Mouse (Mus musculus) heart, embryonic 13.5 days (tissue): ENCODE results near the gene Gprc5c. TPM values are rescaled to one million over a fixed set of nuclear protein-coding genes. Genes with fewer than 3 reads are reported as not detected.

Experiments used
- ATAC-seq: fragments of 200-750 bp; cut with Nextera tagmentation; 2 replicates; pipeline ENCODE4 v1.8.0; 2017; ENCODE audit warnings: moderate TSS enrichment; ENCODE audit not compliant: insufficient number of reproducible peaks, low FRiP score, low TSS enrichment; ENCODE audit errors: extremely low read depth
- H3K27ac ChIP-seq: fragments of 300-500 bp; sonication (generic); replicated peaks from 2 replicates; pipeline ENCODE4 v1.5.1; 2015; ENCODE audit warnings: moderate library complexity, mild to moderate bottlenecking, inconsistent platforms
- H3K27me3 ChIP-seq: fragments of 300-500 bp; sonication (generic); replicated peaks from 2 replicates; pipeline ENCODE4 v1.6.1; 2015; ENCODE audit warnings: mild to moderate bottlenecking, inconsistent platforms
- H3K36me3 ChIP-seq: fragments of 300-500 bp; sonication (generic); 2 replicates; pipeline ENCODE4 v1.6.1; 2015; ENCODE audit warnings: mild to moderate bottlenecking, inconsistent platforms
- H3K4me1 ChIP-seq: fragments of 300-500 bp; sonication (generic); 2 replicates; pipeline ENCODE4 v1.6.1; 2015; ENCODE audit warnings: inconsistent platforms
- H3K4me2 ChIP-seq: fragments of 300-500 bp; sonication (generic); 2 replicates; pipeline ENCODE4 v1.6.1; 2015; ENCODE audit warnings: inconsistent platforms, mild to moderate bottlenecking, moderate library complexity
- H3K4me3 ChIP-seq: fragments of 300-500 bp; sonication (generic); 2 replicates; pipeline ENCODE4 v1.5.1; 2015; ENCODE audit warnings: moderate library complexity, mild to moderate bottlenecking, inconsistent platforms
- H3K9ac ChIP-seq: fragments of 300-500 bp; sonication (generic); 2 replicates; pipeline ENCODE4 v1.6.1; 2015; ENCODE audit warnings: inconsistent platforms, mild to moderate bottlenecking, moderate library complexity
- H3K9me3 ChIP-seq: fragments of 300-500 bp; sonication (generic); 2 replicates; pipeline ENCODE4 v1.6.1; 2016; ENCODE audit warnings: inconsistent platforms
- WGBS: fragments of 180-500 bp; shearing (Covaris S2); methylation state at CpG from one replicate; pipeline ENCODE4 v1.1.7; 2015; ENCODE audit warnings: mixed read lengths; 5-methylcytosine and 5-hydroxymethylcytosine counted together
- polyA plus RNA-seq: library from polyadenylated mRNA; unstranded; fragments of >200 nt; fragmentation: Nextera tagmentation; extraction: Ambion mirVana; gene quantifications from 2 replicates; pipeline ENCODE4 v1.2.1, GENCODE M21; 2015

The Gprc5c gene
- polyA plus RNA-seq, 1 experiment from 2014 or later, result 20.6 TPM

- peak; percentile 53; the same call in 1 of the 2 replicates for ATAC-seq
- H3K36me3 ChIP-seq, result no peaks in the 10 kb centered on the region
- 7% methylated on average over 8 of the region's 8 CpGs for WGBS
- H3K4me1 ChIP-seq, result peaks cover 20% of the 10 kb centered on the region
- peak overlapping the region; percentile 88 for H3K27ac ChIP-seq
- H3K9ac ChIP-seq, result peak overlapping the region; percentile 35
- H3K27me3 ChIP-seq, result peaks cover 4% of the 10 kb centered on the region
- H3K9me3 ChIP-seq, result peaks cover 5% of the 10 kb centered on the region; the same call in 1 of the 2 replicates
- no peak overlapping the region for H3K4me3 ChIP-seq
- peak overlapping the region; percentile 44 for H3K4me2 ChIP-seq
Observed at GRCm38 (mm10) chr11:114843818-114844463, 7.0 kb upstream of the Gprc5c start.

GRCm38 (mm10) chr11:114844464-114845220 is 6.3 kb upstream of the Gprc5c start:
- H3K9ac ChIP-seq, result peak overlapping the region; percentile 21; the same call in 1 of the 2 replicates
- no peak overlapping the region for H3K4me3 ChIP-seq
- H3K9me3 ChIP-seq, result peaks cover 5% of the 10 kb centered on the region; the same call in 1 of the 2 replicates
- 73% methylated on average over 7 of the region's 7 CpGs for WGBS
- peaks cover 10% of the 10 kb centered on the region for H3K27me3 ChIP-seq
- ATAC-seq, result no peak
- H3K4me2 ChIP-seq, result peak overlapping the region; percentile 44; the same call in 1 of the 2 replicates
- H3K4me1 ChIP-seq, result peaks cover 22% of the 10 kb centered on the region
- no peaks in the 10 kb centered on the region for H3K36me3 ChIP-seq
- peak overlapping the region; percentile 88 for H3K27ac ChIP-seq

- no peak for ATAC-seq
- no peaks in the 10 kb centered on the region for H3K36me3 ChIP-seq
- WGBS, result 64% methylated on average over 4 of the region's 4 CpGs
- H3K4me3 ChIP-seq, result no peak overlapping the region
- H3K4me1 ChIP-seq, result peaks cover 33% of the 10 kb centered on the region
- no peak overlapping the region for H3K4me2 ChIP-seq
- peaks cover 3% of the 10 kb centered on the region; the same call in 1 of the 2 replicates for H3K9me3 ChIP-seq
- H3K27ac ChIP-seq, result no peak overlapping the region
- H3K9ac ChIP-seq, result no peak overlapping the region
- peaks cover 14% of the 10 kb centered on the region for H3K27me3 ChIP-seq
Observed at GRCm38 (mm10) chr11:114846336-114846735, 4.6 kb upstream of the Gprc5c start.

GRCm38 (mm10) chr11:114847008-114847407 is 3.9 kb upstream of the Gprc5c start:
- no peaks in the 10 kb centered on the region for H3K9me3 ChIP-seq
- H3K4me2 ChIP-seq, result no peak overlapping the region
- H3K9ac ChIP-seq, result no peak overlapping the region
- WGBS, result 81% methylated on average over 5 of the region's 5 CpGs
- ATAC-seq, result no peak
- peaks cover 33% of the 10 kb centered on the region for H3K4me1 ChIP-seq
- H3K27ac ChIP-seq, result no peak overlapping the region
- H3K27me3 ChIP-seq, result peaks cover 14% of the 10 kb centered on the region
- no peak overlapping the region for H3K4me3 ChIP-seq
- no peaks in the 10 kb centered on the region for H3K36me3 ChIP-seq

- Histone ChIP-seq H3K4me2 (0 out of 2 replicates have a peak overlapping the region, but pooled peaks have one; percentile 99), H3K36me3 (no peaks in the 10 kb centered on the region), H3K9ac (0 out of 2 replicates have a peak overlapping the region, but pooled peaks have one; percentile 2), H3K4me1 (peaks cover 30% of the 10 kb centered on the region), H3K27me3 (peaks cover 14% of the 10 kb centered on the region), H3K9me3 (no peaks in the 10 kb centered on the region), H3K4me3 (no peak overlapping the region), H3K27ac (no peak overlapping the region)
- 18% methylated on average over 2 of the region's 2 CpGs for WGBS
- ATAC-seq, result no peak
Observed at GRCm38 (mm10) chr11:114849572-114849971, 1.4 kb upstream of the Gprc5c start.

GRCm38 (mm10) chr11:114850066-114850451 is 893 bp upstream of the Gprc5c start:
- 41% methylated on average over 5 of the region's 5 CpGs for WGBS
- peak overlapping the region; percentile 99 for H3K4me2 ChIP-seq
- no peaks in the 10 kb centered on the region for H3K9me3 ChIP-seq
- ATAC-seq, result no peak
- H3K27ac ChIP-seq, result no peak overlapping the region
- peaks cover 25% of the 10 kb centered on the region for H3K4me1 ChIP-seq
- H3K4me3 ChIP-seq, result peak overlapping the region; percentile 88
- H3K9ac ChIP-seq, result peak overlapping the region; percentile 93
- no peaks in the 10 kb centered on the region for H3K36me3 ChIP-seq
- H3K27me3 ChIP-seq, result peaks cover 14% of the 10 kb centered on the region

- Histone ChIP-seq H3K4me1 (peaks cover 25% of the 10 kb centered on the region), H3K4me3 (peak overlapping the region; percentile 88)
- WGBS, result under 1% methylated on average over 27 of the region's 27 CpGs
Observed at GRCm38 (mm10) chr11:114851269-114851607, 286 bp downstream of the Gprc5c start.

GRCm38 (mm10) chr11:114851608-114852310 is 807 bp downstream of the Gprc5c start:
- no peak for ATAC-seq
- H3K4me3 ChIP-seq, result peak overlapping the region; percentile 88
- peaks cover 14% of the 10 kb centered on the region for H3K27me3 ChIP-seq
- peaks cover 21% of the 10 kb centered on the region for H3K4me1 ChIP-seq
- under 1% methylated on average over 65 of the region's 65 CpGs for WGBS
- peak overlapping the region; percentile 93 for H3K9ac ChIP-seq
- no peaks in the 10 kb centered on the region for H3K9me3 ChIP-seq
- no peaks in the 10 kb centered on the region for H3K36me3 ChIP-seq
- H3K4me2 ChIP-seq, result peak overlapping the region; percentile 99
- peak overlapping the region; percentile 84 for H3K27ac ChIP-seq

More at GRCm38 (mm10) chr11:114851269-114851607, 286 bp downstream of the Gprc5c start:
- H3K9ac ChIP-seq, result peak overlapping the region; percentile 93
- peaks cover 14% of the 10 kb centered on the region for H3K27me3 ChIP-seq
- peak overlapping the region; percentile 84 for H3K27ac ChIP-seq
- peak overlapping the region; percentile 99 for H3K4me2 ChIP-seq
- no peaks in the 10 kb centered on the region for H3K9me3 ChIP-seq
- no peaks in the 10 kb centered on the region for H3K36me3 ChIP-seq
- ATAC-seq, result no peak

- Histone ChIP-seq H3K36me3 (no peaks in the 10 kb centered on the region), H3K27ac (peak overlapping the region; percentile 84), H3K4me1 (peaks cover 21% of the 10 kb centered on the region), H3K9ac (peak overlapping the region; percentile 93), H3K4me3 (peak overlapping the region; percentile 88), H3K27me3 (peaks cover 14% of the 10 kb centered on the region), H3K4me2 (peak overlapping the region; percentile 99), H3K9me3 (no peaks in the 10 kb centered on the region)
- under 1% methylated on average over 40 of the region's 40 CpGs for WGBS
- ATAC-seq, result no peak
Observed at GRCm38 (mm10) chr11:114852311-114853173, 1.6 kb downstream of the Gprc5c start.

- ATAC-seq, result no peak
- WGBS, result 15% methylated on average over 7 of the region's 7 CpGs
- peaks cover 14% of the 10 kb centered on the region for H3K27me3 ChIP-seq
- peak overlapping the region; percentile 93 for H3K9ac ChIP-seq
- no peaks in the 10 kb centered on the region for H3K36me3 ChIP-seq
- peak overlapping the region; percentile 84 for H3K27ac ChIP-seq
- peaks cover 21% of the 10 kb centered on the region for H3K4me1 ChIP-seq
- H3K4me3 ChIP-seq, result peak overlapping the region; percentile 88
- H3K9me3 ChIP-seq, result no peaks in the 10 kb centered on the region
- H3K4me2 ChIP-seq, result peak overlapping the region; percentile 99
Observed at GRCm38 (mm10) chr11:114853174-114853838, 2.4 kb downstream of the Gprc5c start.
